Mouse (Mus musculus): ENCODE data around the gene Fam155a.

- TF ChIP-seq TAL1 (IDR thresholded peaks at IDR 0.05; ENCODE audit: low read length), result no peak
- TF ChIP-seq GATA1 (IDR thresholded peaks at IDR 0.05; ENCODE audit: low read length), result no peak
Observed at GRCm38 (mm10) chr8:9402393-9402792, 368.6 kb downstream of the Fam155a start.
